Mouse (Mus musculus) G1E (cell line): Measurements from ENCODE around the gene Nfkb1.

Experiments used
- CTCF ChIP-seq: IDR thresholded peaks from 2 replicates; pipeline ENCODE4 v1.5.1; 2012; ENCODE audit warnings: low read depth, low read length, inconsistent platforms, mixed read lengths
- GATA1 ChIP-seq: IDR thresholded peaks from 2 replicates; pipeline ENCODE4 v1.6.1; 2012; ENCODE audit warnings: borderline replicate concordance, low read length, inconsistent platforms, mixed read lengths
- GATA2 ChIP-seq: IDR thresholded peaks from 2 replicates; pipeline ENCODE4 v1.6.1; 2012; ENCODE audit warnings: low read depth, low read length, inconsistent platforms, borderline replicate concordance
- POLR2AphosphoS5 ChIP-seq: IDR thresholded peaks from 2 replicates; pipeline ENCODE4 v1.6.1; 2012; ENCODE audit warnings: low read depth, low read length, inconsistent platforms; ENCODE audit not compliant: insufficient replicate concordance
- TAL1 ChIP-seq: conservative IDR thresholded peaks from 2 replicates; pipeline ENCODE4 v1.6.1; 2012; ENCODE audit warnings: low read depth, low read length, inconsistent platforms, mixed read lengths

DNA sequence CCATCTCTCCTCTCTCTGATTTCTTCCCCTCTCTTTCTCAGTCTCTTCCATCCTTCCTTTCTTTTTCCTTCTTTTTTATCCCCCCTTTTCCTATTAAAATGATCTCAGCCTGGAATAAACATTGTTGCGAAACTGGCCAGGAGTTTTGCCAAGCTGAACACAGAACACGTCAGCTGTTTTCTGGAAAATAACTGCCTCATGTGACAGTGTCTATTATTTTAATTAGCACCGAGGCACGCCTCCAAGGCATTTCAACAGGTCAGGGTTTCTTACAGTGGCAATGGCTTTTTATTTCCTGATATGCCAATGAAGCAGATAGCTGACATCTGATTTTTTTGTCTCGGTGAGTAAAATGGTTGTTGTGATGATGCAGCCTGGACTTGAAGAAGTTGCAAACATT, 38.2 kb upstream of the Nfkb1 start:
- no peak for TF ChIP-seq CTCF
- TF ChIP-seq GATA1 = no peak
- TF ChIP-seq TAL1 = no peak
- TF ChIP-seq POLR2AphosphoS5 = no peak
- no peak for TF ChIP-seq GATA2
